Mouse (Mus musculus) heart, adult 2 months (tissue): ENCODE data around the gene Mthfs. TPM values are rescaled to one million over a fixed set of nuclear protein-coding genes. Genes with fewer than 3 reads are reported as not detected.
"Not testable (repeated sequence)": the region's sequence is repeated elsewhere in the genome, so short reads cannot be mapped to it uniquely, and the experiment has no call there.

Source experiments
- DNase-seq, 2 experiments: peaks; one replicate each; pipeline ENCODE4 v3.0.0; 2021
- H3K27ac ChIP-seq: fragments of 200-600 bp; 2 replicates; pipeline ENCODE4 v1.8.1; 2022
- H3K27me3 ChIP-seq: fragments of 200-500 bp; 2 replicates; pipeline ENCODE4 v1.6.1; 2012; ENCODE audit warnings: mild to moderate bottlenecking, low read length, inconsistent platforms, mixed read lengths; ENCODE audit not compliant: control insufficient read depth, insufficient read depth
- H3K36me3 ChIP-seq: fragments of 200-500 bp; 2 replicates; pipeline ENCODE4 v1.6.1; 2012; ENCODE audit warnings: low read length, inconsistent platforms; ENCODE audit not compliant: control insufficient read depth, insufficient read depth
- H3K4me1 ChIP-seq: fragments of 200-500 bp; 2 replicates; pipeline ENCODE4 v1.6.1; 2011; ENCODE audit warnings: low read length; ENCODE audit not compliant: control insufficient read depth, insufficient read depth
- H3K4me3 ChIP-seq: fragments of 200-600 bp; 2 replicates; pipeline ENCODE4 v1.8.1; 2022
- H3K79me2 ChIP-seq: fragments of 200-500 bp; replicated peaks from 2 replicates; pipeline ENCODE4 v1.6.1; 2012; ENCODE audit warnings: mild to moderate bottlenecking, inconsistent platforms, low read length, moderate library complexity, mixed read lengths; ENCODE audit not compliant: control insufficient read depth, insufficient read depth
- H3K9ac ChIP-seq: fragments of 200-500 bp; 2 replicates; pipeline ENCODE4 v1.6.1; 2012; ENCODE audit warnings: low read depth, mild to moderate bottlenecking, control low read depth, inconsistent platforms, low read length, mixed read lengths
- CTCF ChIP-seq: fragments of 200-600 bp; IDR thresholded peaks from 2 replicates; pipeline ENCODE4 v1.8.1; 2022; ENCODE audit warnings: antibody characterized with exemption, mild to moderate bottlenecking, moderate library complexity
- POLR2A ChIP-seq: fragments of 200-500 bp; IDR thresholded peaks from 2 replicates; pipeline ENCODE4 v1.6.1; 2011; ENCODE audit warnings: mild to moderate bottlenecking, low read depth, low read length, control low read depth; ENCODE audit not compliant: insufficient read depth
- WGBS: fragments of 180-500 bp; shearing (Covaris S2); methylation state at CpG from one replicate; pipeline ENCODE4 v1.1.7; 2018; 5-methylcytosine and 5-hydroxymethylcytosine counted together
- intact Hi-C: fragments of 180-260 bp; cut with DNase I; formaldehyde crosslinking; loops from one replicate; pipeline ENCODE4 v1.15.1; 2025
- polyA plus RNA-seq: library from polyadenylated mRNA; depleted of rRNA; stranded (reverse); fragments of >200 nt; gene quantifications from 2 replicates; pipeline ENCODE4 v1.2.3, GENCODE M21; 2012
- total RNA-seq, 2 experiments: library from RNA; stranded (reverse); gene quantifications; 2 replicates each; pipeline ENCODE4 v1.2.3; 2021

The Mthfs gene
- total and polyA plus RNA-seq, 3 experiments: 6.3 to 22.2 (median 15.1) TPM

DNA sequence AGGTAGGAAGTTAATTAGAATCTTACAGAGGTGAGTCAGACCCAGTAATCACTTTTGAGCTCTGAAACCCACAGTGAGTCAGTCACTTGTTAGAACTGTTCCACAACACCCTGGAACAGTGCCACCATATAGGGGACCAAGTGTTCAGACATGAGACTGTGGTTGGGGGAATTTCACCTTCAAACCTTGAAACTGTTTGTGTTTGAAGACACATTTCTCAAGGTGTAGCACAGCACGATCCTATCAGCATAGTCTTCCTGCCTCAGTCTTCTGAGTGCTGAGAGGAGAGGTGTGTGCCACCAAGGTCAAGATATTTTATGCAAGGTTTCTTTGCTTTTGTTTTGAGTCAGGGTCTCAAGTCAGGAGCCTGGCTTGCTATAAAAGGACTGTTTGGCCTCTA lies 1.5 kb upstream of the Mthfs start:
- H3K36me3 ChIP-seq, H3K4me1 ChIP-seq, H3K79me2 ChIP-seq, H3K27ac ChIP-seq, H3K4me3 ChIP-seq, DNase-seq, H3K9ac ChIP-seq, H3K27me3 ChIP-seq, intact Hi-C loops: not testable (repeated sequence)
- 75% methylated on average over 1 of the region's 1 CpGs for WGBS

DNA sequence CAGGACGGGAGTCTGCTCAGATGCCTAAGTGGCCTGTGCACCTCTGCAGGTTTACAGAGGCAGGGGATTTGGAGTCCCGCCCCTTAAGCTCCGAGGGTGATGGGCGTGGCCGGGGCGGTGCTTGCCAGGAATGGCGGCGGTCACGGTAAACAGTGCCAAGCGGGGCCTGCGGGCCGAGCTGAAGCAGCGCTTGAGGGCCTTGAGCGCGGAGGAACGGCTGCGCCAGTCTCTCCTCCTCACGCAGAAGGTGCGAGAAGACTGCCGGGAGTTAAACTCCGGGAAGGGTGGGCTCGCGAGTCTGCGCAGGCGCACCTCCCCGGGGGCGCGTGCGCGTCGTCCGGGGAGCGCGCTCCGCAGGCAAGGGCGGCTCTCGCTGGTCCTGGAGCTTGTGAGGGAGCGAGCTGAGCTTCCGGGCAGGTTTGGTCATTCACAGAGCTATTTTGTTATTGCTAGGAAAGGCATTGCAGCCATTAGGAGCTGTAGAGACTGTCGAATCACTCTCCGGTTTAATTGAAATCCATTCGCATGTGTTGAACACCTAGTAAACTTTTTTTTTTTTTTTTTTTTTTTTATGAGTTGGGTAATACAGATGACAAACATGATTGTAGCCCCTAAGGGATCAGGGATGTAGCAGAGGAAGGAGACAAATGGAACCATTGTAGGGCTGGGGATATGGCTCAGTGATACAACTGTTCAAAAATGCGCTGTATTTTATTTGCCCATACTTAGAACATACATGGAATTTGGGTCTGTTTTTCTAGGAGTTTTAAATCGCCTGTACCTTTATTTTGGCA lies 786 bp downstream of the Mthfs start:
- WGBS: 3% methylated on average over 18 of the region's 44 CpGs
- peak; percentile 94 to 95 for DNase-seq
- H3K79me2 ChIP-seq, H3K36me3 ChIP-seq, intact Hi-C loops, H3K27me3 ChIP-seq, H3K4me1 ChIP-seq: not testable (repeated sequence)
- Histone ChIP-seq H3K4me3 (peak overlapping the region; percentile 53), H3K27ac (peak overlapping the region; percentile 93), H3K9ac (peak overlapping the region; percentile 57)

DNA sequence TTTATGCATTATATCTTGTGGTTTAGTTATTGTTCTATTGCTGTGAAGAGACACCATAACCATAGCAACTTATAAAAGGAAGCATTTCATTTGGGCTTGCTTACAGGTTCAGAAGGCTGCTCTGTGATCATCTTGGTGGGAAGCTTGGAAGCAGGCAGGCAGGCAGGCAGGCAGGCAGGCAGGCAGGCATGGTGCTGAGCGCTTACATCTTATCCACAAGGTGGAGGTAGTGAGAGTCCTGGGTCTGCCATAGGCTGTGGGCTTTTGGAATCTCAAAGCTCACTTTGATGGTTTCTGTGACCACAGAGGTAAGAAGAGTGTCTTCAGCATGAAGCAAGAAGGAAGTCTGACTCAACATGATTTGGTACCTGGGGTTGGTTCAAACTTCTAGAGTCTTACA lies 2.0 kb downstream of the Mthfs start:
- H3K27ac ChIP-seq, H3K4me3 ChIP-seq, H3K9ac ChIP-seq, H3K79me2 ChIP-seq, H3K36me3 ChIP-seq, H3K4me1 ChIP-seq, intact Hi-C loops, H3K27me3 ChIP-seq: not testable (repeated sequence)
- WGBS: 50% methylated on average over 1 of the region's 1 CpGs
- peak in 1 of 2 experiments; percentile 23 for DNase-seq
- TF ChIP-seq CTCF: peak; percentile 34

DNA sequence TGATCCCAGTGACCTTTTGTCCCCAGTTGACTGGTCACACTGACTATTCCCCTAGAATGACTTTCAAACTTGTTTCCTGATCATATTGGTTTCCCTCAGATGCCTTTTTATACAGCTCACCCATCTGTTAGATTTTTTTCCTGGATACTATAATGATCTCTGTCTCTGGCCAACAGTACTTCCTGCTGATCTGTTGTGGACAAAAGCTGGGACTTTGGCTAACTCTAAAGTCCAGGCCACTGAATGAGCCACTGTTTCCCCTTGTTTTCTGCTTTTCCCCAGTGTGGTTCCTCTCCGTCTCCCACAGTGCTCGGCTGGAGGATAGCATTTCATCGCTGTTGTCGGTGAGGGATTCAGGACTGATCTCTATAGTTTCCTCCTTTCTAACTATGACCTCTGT lies 7.7 kb downstream of the Mthfs start:
- H3K4me3 ChIP-seq, H3K36me3 ChIP-seq, DNase-seq, H3K9ac ChIP-seq, H3K4me1 ChIP-seq, H3K27me3 ChIP-seq, H3K79me2 ChIP-seq, H3K27ac ChIP-seq, intact Hi-C loops: not testable (repeated sequence)
- WGBS: 59% methylated on average over 4 of the region's 4 CpGs

DNA sequence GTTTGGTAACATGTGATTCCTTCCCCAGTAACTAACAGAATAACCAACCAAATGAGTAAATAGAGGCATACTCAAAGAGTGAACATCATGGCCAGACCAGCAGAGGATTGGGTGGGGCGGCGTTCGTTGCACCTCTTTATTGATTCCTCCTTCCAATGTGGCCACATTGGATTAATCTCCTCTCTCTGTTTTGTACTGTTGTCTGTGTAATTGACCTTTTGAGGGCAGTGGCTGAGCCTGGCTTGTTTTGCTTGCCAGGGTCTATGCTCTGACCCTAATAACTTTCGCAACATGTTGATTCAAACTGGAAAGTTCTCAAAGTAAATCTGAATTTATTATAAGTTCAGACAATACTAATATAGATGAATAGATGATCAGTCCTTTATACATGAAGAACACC lies 9.2 kb downstream of the Mthfs start:
- not testable (repeated sequence) for H3K4me3 ChIP-seq, DNase-seq, H3K9ac ChIP-seq, H3K79me2 ChIP-seq, H3K36me3 ChIP-seq, H3K27ac ChIP-seq, H3K4me1 ChIP-seq, H3K27me3 ChIP-seq
- WGBS: 97% methylated on average over 3 of the region's 4 CpGs
- intact Hi-C loops: loop anchor here (10.0 kb wide), 1 partner anchor 455 kb away; no protein-coding TSS in a partner anchor

DNA sequence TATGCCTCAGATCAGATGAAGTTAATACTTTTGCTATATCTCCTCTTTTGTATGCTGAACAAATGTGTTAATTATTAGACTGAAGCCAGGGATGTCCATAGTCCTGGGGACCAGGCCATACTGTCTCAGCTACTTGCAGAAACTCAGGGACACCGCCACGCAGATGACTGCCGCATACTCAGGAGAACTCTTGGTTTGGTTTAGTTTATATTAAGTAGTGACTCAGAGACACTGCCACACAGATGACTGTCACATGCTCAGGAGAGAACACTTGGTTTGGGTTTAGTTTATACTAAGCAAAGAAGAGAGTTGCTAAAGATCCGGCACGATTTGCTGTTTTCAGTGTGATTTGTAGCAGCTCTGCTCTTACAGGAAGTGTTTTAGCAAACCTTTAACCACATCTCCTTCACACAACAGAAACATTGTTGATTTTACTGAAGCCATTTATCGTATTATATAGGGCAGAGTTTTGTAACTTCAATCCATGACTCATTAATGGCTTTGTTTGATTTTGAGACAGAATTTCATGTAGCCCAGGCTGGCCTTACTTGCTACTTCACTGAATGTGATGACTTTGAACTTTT lies 10.3 kb downstream of the Mthfs start:
- H3K79me2 ChIP-seq, DNase-seq, H3K27me3 ChIP-seq, H3K27ac ChIP-seq, H3K9ac ChIP-seq, H3K4me1 ChIP-seq, H3K4me3 ChIP-seq, H3K36me3 ChIP-seq: not testable (repeated sequence)
- intact Hi-C loops: loop anchor here (10.0 kb wide), 1 partner anchor 454 kb away; no protein-coding TSS in a partner anchor
- WGBS: 84% methylated on average over 6 of the region's 6 CpGs

DNA sequence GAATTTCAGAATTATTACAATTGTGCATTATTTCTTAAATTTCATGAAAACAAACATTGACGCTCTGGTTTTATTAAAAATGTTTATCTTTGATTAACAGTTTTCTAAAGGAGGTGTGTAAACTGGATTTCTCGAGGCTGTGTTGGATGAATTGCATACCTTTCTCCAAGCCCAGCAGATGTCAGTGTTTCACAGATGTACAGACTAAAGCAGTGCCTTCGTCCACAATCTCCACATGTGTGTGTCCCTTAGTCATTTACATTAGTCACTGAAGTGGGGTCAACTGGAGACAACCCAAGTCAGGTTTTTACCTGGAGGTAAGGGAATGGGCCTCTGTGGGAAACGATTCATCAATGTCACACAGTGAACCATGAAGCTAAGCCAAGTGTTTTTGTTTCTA lies 15.6 kb downstream of the Mthfs start:
- no peak overlapping the region for H3K27ac ChIP-seq
- H3K4me3 ChIP-seq: no peak overlapping the region
- 53% methylated on average over 4 of the region's 4 CpGs for WGBS
- no peak overlapping the region for H3K9ac ChIP-seq
- DNase-seq: no peak
- intact Hi-C loops: loop anchor here (10.0 kb wide), 1 partner anchor 449 kb away; no protein-coding TSS in a partner anchor
- H3K36me3 ChIP-seq: no peaks in the 10 kb centered on the region
- TF ChIP-seq CTCF: peak; percentile 60
- TF ChIP-seq POLR2A: no peak
- no peaks in the 10 kb centered on the region for H3K27me3 ChIP-seq
- H3K4me1 ChIP-seq: no peaks in the 10 kb centered on the region
- no peaks in the 10 kb centered on the region for H3K79me2 ChIP-seq
